Mouse (Mus musculus) cerebellum, adult 2 months (tissue): ENCODE data around the gene Iqgap2.

Experiments used
- CTCF ChIP-seq: fragments of 200-500 bp; IDR thresholded peaks from 2 replicates; pipeline ENCODE4 v1.5.1; 2011; ENCODE audit warnings: low read depth, mild to moderate bottlenecking, control low read depth, low read length, moderate library complexity, borderline replicate concordance; ENCODE audit not compliant: insufficient read depth
- POLR2A ChIP-seq: fragments of 200-500 bp; IDR thresholded peaks from 2 replicates; pipeline ENCODE4 v1.6.1; 2011; ENCODE audit warnings: low read length, control low read depth, borderline replicate concordance; ENCODE audit not compliant: insufficient read depth

GRCm38 (mm10) chr13:95626696-95627095 is 265.0 kb downstream of the Iqgap2 start:
- no peak for TF ChIP-seq CTCF
- TF ChIP-seq POLR2A: no peak
